Mouse (Mus musculus): ENCODE results near the gene Kntc1. TPM values are rescaled to one million over a fixed set of nuclear protein-coding genes. Genes with fewer than 3 reads are reported as not detected.

The Kntc1 gene
- polyA plus RNA-seq, 1 experiment from 2014 or later, result 39.5 TPM

DNA sequence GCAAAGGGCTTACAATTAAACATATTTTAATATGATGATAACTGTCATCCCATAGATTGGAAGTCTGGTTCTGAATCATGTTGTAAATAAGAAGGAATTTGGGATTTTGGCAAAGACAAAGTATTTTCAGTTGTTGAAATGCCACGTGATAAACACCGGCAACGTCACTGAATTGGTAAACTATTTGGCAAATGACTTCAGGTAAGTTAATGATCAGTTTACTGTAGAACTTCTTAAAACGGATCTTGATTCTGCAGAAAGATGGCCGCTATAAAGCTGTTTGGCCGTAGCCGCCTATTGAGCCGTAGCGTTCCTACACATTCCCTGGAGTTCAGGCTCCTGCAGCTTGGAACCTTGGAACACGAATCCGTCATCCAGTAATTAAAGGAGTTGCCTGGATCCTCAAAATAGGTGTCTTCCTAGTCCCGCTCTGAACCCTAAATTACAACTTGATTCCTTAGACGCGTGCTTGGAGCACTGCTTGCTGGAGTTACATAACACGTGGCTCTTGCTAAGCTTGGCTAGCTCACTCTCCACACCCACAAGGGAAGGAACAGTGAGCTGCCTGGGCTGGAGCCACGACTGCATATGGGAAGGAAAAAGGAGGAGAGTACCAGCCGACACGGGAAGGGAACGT is 69.5 kb downstream of the Kntc1 start:
- Histone ChIP-seq H3K36me3 (peaks cover 91% of the 10 kb centered on the region), H3K9me3 (replicated peaks) (no peaks in the 10 kb centered on the region), H3K4me2 (no peak overlapping the region), H3K4me1 (no peaks in the 10 kb centered on the region), H3K27me3 (replicated peaks) (no peaks in the 10 kb centered on the region), H3K9ac (no peak overlapping the region), H3K27ac (no peak overlapping the region), H3K4me3 (no peak overlapping the region)
- 92% methylated on average over 19 of the region's 19 CpGs for WGBS (ENCODE audit: insufficient replicate concordance)
- no peak for ATAC-seq

DNA sequence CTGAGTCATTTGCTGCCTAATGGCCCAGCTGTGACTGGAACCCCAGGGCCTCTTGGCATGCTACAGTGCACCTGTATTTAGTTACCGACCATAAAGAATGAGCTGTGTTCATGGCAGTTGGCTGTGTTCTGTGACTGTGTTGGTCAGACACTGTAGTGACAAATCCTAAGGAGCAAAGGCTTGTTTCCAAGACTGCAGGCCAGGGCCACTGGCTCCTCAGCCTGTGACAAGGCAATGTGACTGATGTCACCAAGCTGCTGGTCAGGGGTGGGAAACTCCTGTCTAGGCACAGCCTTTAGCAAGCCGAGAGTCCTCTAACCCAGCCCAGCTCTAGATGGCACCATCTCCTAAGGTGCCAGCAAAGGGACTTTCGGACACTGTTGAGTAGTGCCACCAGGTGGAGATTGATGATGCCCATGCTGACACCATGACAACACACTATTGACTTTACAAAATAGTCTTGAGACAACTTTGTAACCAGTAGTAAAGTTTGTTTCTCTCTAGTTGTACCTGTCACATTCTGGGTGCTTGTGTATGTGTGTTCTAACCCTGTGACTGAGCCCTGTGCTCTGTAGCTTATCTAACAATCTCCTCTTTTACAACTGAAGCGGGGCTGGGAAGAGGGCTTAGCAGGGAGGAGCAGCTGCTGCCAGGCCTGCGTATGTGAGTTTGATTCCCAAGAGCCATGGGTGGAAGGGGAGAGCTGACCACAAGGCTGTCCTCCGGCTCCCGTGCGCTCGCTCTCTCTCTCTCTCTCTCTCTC is 71.2 kb downstream of the Kntc1 start:
- Histone ChIP-seq H3K27ac (no peak overlapping the region), H3K4me2 (no peak overlapping the region), H3K9ac (no peak overlapping the region), H3K4me3 (no peak overlapping the region), H3K36me3 (peaks cover 75% of the 10 kb centered on the region), H3K9me3 (replicated peaks) (no peaks in the 10 kb centered on the region), H3K27me3 (replicated peaks) (no peaks in the 10 kb centered on the region), H3K4me1 (no peaks in the 10 kb centered on the region)
- no peak for ATAC-seq
- 78% methylated on average over 9 of the region's 9 CpGs for WGBS (ENCODE audit: insufficient replicate concordance)

DNA sequence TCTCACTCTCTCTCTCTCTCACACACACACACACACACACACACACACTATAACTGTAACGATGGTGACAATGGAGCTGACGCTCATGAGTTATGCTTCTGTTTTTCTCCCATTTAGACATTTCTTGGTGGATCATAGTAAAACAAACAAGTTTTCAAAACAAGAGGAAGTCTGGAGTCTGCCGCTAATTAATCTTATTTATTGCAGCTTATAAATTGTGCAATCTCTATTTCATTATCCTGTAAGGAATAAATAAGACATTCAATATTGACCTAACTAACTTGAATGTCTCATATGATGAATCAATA is 71.7 kb downstream of the Kntc1 start:
- ATAC-seq, result no peak
- Histone ChIP-seq H3K9me3 (replicated peaks) (no peaks in the 10 kb centered on the region), H3K9ac (no peak overlapping the region), H3K36me3 (peaks cover 69% of the 10 kb centered on the region), H3K27ac (no peak overlapping the region), H3K4me2 (no peak overlapping the region), H3K27me3 (replicated peaks) (no peaks in the 10 kb centered on the region), H3K4me1 (no peaks in the 10 kb centered on the region), H3K4me3 (no peak overlapping the region)
- 92% methylated on average over 3 of the region's 3 CpGs for WGBS (ENCODE audit: insufficient replicate concordance)

DNA sequence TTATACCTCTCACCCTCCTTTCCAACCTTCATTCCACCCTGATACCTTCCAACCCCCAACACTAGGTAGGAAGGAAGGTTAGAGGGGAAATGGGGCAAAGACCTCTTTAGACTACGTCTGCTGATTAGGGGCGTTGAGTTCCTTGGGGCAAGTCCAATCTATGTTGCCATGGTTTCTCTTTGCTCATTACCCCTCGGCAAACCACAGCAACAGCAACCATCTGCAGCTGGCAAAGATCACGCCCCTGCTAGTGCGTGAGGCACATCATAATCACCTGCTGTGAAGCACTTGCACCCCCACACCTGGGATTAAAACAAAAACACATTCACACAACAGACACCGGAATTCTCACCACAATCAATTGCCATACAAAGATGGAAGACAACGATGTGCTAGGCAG is 73.2 kb downstream of the Kntc1 start:
- H3K36me3 ChIP-seq, result peaks cover 54% of the 10 kb centered on the region
- H3K4me3 ChIP-seq, result no peak overlapping the region
- no peaks in the 10 kb centered on the region for H3K9me3 ChIP-seq (replicated peaks)
- no peak overlapping the region for H3K9ac ChIP-seq
- H3K4me2 ChIP-seq, result no peak overlapping the region
- no peaks in the 10 kb centered on the region for H3K27me3 ChIP-seq (replicated peaks)
- ATAC-seq, result no peak
- H3K4me1 ChIP-seq, result no peaks in the 10 kb centered on the region
- H3K27ac ChIP-seq, result no peak overlapping the region
- WGBS (ENCODE audit: insufficient replicate concordance), result 80% methylated on average over 7 of the region's 7 CpGs

DNA sequence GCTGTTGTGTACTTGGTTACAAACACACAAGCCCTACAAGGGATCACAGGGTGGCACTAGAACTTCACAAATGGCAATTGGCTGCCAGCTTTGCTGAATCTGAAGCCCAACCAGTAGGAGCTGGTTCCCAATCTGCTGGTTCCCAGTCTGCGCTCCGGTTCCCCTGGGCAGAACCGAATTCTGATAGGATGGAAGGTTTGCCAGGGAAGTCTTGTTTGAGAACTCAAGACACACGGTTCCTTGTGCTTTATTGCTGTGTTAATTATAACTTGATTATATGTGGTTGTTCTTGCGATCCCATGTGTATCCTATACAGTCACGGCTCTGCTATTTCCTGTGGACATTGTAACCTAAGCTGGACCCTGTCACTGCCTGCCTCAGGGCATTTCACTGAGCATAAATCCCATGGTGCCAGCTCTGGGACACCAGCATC is 78.2 kb downstream of the Kntc1 start:
- WGBS (ENCODE audit: insufficient replicate concordance), result 77% methylated on average over 6 of the region's 6 CpGs
- H3K27me3 ChIP-seq (replicated peaks), result no peaks in the 10 kb centered on the region
- no peak for ATAC-seq
- H3K4me2 ChIP-seq, result no peak overlapping the region
- no peak overlapping the region for H3K27ac ChIP-seq
- H3K36me3 ChIP-seq, result peaks cover 7% of the 10 kb centered on the region
- no peak overlapping the region for H3K4me3 ChIP-seq
- H3K9ac ChIP-seq, result no peak overlapping the region
- no peaks in the 10 kb centered on the region for H3K9me3 ChIP-seq (replicated peaks)
- H3K4me1 ChIP-seq, result no peaks in the 10 kb centered on the region

DNA sequence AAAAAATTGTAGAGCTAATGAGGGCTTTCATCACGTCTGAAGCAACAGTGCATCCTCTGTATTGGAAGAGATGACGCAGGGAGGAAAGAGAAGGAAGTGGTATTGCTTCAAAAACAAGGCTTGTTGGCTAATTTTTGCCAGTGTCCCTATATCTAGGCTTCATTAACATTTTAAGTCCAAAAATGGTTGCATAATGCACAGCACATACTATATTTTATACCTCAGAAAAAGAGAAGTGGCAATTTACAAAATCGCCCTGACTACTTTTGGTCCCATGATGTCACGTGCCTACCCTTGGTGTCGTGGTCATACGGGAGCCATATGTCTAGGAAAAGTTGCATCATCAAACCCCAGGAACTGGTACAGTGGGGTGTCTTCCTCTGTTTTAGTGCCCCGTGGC is 82.8 kb downstream of the Kntc1 start:
- H3K4me1 ChIP-seq, result no peaks in the 10 kb centered on the region
- WGBS (ENCODE audit: insufficient replicate concordance), result 65% methylated on average over 7 of the region's 7 CpGs
- H3K4me2 ChIP-seq, result no peak overlapping the region
- ATAC-seq, result no peak
- H3K36me3 ChIP-seq, result no peaks in the 10 kb centered on the region
- no peak overlapping the region for H3K27ac ChIP-seq
- no peak overlapping the region for H3K9ac ChIP-seq
- no peaks in the 10 kb centered on the region for H3K9me3 ChIP-seq (replicated peaks)
- no peak overlapping the region for H3K4me3 ChIP-seq
- no peaks in the 10 kb centered on the region for H3K27me3 ChIP-seq (replicated peaks)

DNA sequence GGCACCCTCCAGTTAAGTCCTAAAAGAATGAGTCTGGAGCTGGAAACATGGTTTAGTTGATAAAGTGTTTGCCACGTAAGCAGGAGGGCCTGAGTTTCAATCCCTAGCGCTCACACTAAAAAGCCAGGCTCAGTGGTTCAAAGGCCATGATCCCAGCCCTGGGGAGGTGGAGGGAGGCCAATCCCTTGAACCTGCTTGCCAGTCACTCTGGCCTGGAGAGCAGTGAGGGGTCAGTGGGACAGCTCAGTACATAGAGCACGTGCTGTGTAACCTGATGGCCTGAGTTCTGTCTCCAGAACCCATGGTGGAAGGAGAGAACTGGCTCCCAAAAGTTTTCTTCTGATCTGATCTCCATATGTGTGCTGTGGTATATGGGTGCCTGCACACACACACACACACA is 85.3 kb downstream of the Kntc1 start:
- Histone ChIP-seq H3K9ac (no peak overlapping the region), H3K9me3 (replicated peaks) (no peaks in the 10 kb centered on the region), H3K4me3 (no peak overlapping the region), H3K4me1 (no peaks in the 10 kb centered on the region), H3K27me3 (replicated peaks) (no peaks in the 10 kb centered on the region), H3K27ac (no peak overlapping the region), H3K36me3 (no peaks in the 10 kb centered on the region), H3K4me2 (no peak overlapping the region)
- no peak for ATAC-seq
- 71% methylated on average over 3 of the region's 3 CpGs for WGBS (ENCODE audit: insufficient replicate concordance)

DNA sequence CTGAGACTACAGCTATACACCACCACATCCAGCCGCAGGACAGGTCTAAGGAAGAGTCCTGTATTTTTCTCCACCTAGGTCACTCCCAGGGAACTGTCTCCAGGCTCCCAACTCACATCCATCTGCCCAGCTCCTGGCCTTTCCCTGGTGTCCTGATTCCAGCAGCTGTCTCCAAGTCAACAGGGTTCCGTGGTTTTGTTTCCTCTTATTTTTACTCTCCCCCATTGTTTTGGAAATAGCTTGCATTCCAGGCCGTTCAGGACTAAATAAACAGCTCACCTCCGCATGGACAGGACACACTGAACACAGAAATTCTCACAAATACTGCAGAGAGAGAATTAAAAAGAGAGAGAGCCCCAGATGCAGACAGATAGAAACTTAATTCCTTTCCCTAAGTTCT is 87.9 kb downstream of the Kntc1 start:
- H3K4me3 ChIP-seq, result no peak overlapping the region
- no peaks in the 10 kb centered on the region for H3K4me1 ChIP-seq
- no peaks in the 10 kb centered on the region for H3K27me3 ChIP-seq (replicated peaks)
- H3K27ac ChIP-seq, result no peak overlapping the region
- no peaks in the 10 kb centered on the region for H3K9me3 ChIP-seq (replicated peaks)
- ATAC-seq, result no peak
- 45% methylated on average over 4 of the region's 4 CpGs for WGBS (ENCODE audit: insufficient replicate concordance)
- H3K9ac ChIP-seq, result no peak overlapping the region
- H3K4me2 ChIP-seq, result no peak overlapping the region
- H3K36me3 ChIP-seq, result no peaks in the 10 kb centered on the region

DNA sequence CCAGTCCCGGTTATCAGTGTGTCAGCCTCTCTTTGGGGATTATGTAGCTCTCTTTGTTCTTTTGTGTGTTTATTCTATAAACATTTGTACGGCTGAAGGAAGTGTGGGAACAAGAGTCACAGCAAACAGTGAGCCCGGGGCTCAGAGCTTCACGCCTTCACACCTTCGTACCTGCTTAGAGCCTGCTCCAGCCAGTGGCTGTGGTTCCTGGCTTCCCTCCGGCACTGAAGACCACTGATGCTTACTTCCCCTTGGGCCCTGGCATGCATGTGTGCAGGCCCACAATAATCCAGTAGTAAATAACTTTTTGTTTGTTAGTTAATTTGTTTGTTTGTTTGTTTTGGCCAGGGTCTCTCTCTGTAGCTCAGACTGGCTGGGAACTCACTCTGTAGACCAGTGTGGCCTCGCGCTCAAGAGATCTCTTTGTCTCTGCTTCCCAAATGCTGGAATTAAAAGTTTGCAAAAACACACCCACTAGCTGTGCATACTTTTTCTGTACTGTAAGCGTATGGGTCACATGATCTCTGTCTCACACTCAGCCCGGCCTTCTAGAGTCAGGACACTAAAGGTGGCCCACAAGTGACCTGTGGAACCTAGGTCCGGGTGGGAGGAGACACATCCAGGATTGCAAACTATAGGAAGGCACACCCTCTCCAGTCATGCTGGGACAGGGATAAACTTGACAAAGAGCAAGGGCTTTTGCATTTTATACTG is 92.9 kb downstream of the Kntc1 start:
- H3K4me3 ChIP-seq, result no peak overlapping the region
- no peak for ATAC-seq
- H3K9me3 ChIP-seq (replicated peaks), result no peaks in the 10 kb centered on the region
- H3K36me3 ChIP-seq, result no peaks in the 10 kb centered on the region
- H3K9ac ChIP-seq, result no peak overlapping the region
- H3K27ac ChIP-seq, result no peak overlapping the region
- WGBS (ENCODE audit: insufficient replicate concordance), result 62% methylated on average over 11 of the region's 11 CpGs
- no peaks in the 10 kb centered on the region for H3K4me1 ChIP-seq
- H3K4me2 ChIP-seq, result no peak overlapping the region
- no peaks in the 10 kb centered on the region for H3K27me3 ChIP-seq (replicated peaks)

DNA sequence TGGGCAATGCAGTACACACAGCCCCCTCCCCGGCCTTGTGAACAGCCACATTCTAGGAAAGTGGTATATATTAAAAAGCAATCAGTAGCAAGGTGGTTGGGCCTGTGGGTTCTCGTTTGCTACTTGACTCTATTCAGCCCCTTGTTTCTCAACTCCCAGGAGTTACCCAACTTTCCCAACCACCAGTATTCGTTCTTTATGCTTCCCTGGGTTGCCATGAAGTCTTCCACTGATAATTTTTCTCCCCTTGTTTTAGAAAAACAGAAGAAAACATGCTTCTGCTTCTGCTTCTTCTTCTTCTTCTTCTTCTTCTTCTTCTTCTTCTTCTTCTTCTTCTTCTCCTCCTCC is 93.4 kb downstream of the Kntc1 start:
- Histone ChIP-seq H3K4me3 (no peak overlapping the region), H3K9me3 (replicated peaks) (no peaks in the 10 kb centered on the region), H3K9ac (no peak overlapping the region), H3K4me1 (no peaks in the 10 kb centered on the region), H3K4me2 (no peak overlapping the region), H3K36me3 (no peaks in the 10 kb centered on the region), H3K27ac (no peak overlapping the region), H3K27me3 (replicated peaks) (peaks cover 1% of the 10 kb centered on the region; the same call in 1 of the 2 replicates)
- WGBS (ENCODE audit: insufficient replicate concordance), result 48% methylated on average over 3 of the region's 3 CpGs
- no peak for ATAC-seq

DNA sequence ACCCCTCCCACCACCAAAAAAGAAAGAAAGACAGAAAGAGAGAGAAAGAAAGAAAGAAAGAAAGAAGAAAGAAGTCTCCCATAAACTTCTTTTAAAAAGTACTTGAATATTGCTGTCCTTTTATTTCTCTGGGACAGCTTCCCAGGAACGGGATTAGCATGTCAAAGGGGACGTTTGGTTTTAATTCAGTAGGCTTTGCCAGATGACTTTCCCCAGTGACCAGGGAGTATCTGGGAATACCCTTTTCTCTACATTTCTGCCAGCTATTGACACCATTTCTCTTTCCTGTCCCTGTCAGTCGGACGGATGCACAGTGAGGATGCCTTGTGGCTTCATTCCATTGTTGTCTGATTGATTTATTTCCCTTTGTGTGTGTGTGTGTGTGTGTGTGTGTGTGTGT is 94.3 kb downstream of the Kntc1 start:
- Histone ChIP-seq H3K36me3 (no peaks in the 10 kb centered on the region), H3K9me3 (replicated peaks) (no peaks in the 10 kb centered on the region), H3K27me3 (replicated peaks) (peaks cover 6% of the 10 kb centered on the region; the same call in 1 of the 2 replicates), H3K4me2 (no peak overlapping the region), H3K4me3 (no peak overlapping the region), H3K27ac (no peak overlapping the region), H3K4me1 (no peaks in the 10 kb centered on the region), H3K9ac (no peak overlapping the region)
- WGBS (ENCODE audit: insufficient replicate concordance), result 73% methylated on average over 4 of the region's 4 CpGs
- no peak for ATAC-seq

DNA sequence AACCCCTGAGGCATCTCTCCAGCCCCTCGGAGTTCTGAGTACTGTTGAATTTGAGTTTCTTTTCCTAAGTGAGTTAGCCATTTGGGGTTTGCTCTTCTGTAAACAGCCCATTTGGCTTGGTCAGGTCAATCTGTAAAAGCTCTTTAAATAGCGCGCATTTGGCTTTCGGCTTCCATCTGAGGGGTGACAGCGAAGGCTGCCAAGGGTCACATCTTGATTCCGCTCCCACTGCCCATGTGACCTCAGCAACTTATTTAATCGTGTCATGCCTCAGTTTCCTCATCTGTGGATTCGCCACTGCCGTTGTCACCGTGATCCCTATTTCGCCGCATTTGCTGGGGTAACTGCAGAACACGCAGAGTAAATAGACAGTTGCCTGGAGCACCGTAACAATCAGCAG is 94.8 kb downstream of the Kntc1 start:
- Histone ChIP-seq H3K27ac (no peak overlapping the region), H3K9me3 (replicated peaks) (no peaks in the 10 kb centered on the region), H3K4me3 (no peak overlapping the region), H3K4me1 (no peaks in the 10 kb centered on the region), H3K9ac (no peak overlapping the region), H3K27me3 (replicated peaks) (peaks cover 6% of the 10 kb centered on the region; the same call in 1 of the 2 replicates), H3K4me2 (no peak overlapping the region), H3K36me3 (no peaks in the 10 kb centered on the region)
- ATAC-seq, result no peak
- 85% methylated on average over 14 of the region's 14 CpGs for WGBS (ENCODE audit: insufficient replicate concordance)

All from liver, embryonic 12.5 days (tissue).